Mouse (Mus musculus) cerebellum, adult 18-20 months (tissue): ENCODE measurements around the gene Ebf4.

ENCODE experiments used
- DNase-seq, 2 experiments: peaks; one replicate each; pipeline ENCODE4 v3.0.0; 2021

Ebf4 gene

DNA sequence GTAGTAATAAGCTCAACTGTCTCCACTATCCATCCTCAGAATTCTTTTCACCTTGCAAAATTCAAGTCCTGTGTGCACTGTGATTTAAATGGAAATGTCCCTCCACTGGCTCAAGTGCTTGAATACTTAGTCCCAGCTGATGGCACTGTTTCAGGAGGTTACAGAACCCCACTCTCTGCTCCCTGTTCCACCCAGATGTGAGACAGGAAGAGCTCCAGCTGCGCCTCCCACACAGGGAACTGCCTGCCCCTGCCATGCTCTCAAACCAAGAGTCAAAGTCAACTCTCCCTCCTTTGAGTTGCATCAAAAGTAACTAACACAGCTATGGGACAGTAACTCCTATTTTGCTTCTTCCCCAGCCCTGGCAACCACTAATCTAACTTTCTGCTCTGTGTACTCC is 91.2 kb downstream of the Ebf4 start:
- DNase-seq = no peak

DNA sequence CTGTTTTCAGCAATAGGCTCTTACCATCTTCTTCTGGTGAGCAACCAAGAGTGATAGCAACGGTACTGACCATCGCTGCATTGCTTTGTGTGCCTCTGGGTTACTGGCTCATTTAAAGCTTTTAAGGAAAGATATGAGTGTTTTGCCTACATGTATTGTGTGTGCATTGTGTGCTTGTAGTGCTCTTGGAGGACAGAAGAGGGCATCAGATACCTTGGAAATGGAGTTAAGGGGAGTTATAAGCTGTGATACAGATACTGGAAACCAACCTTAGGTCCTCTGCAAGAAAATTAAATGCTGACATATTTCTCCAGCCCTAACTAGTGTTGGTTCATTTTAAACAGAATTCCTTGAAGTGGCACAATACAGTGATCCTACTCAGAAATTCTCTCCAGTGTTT is 93.8 kb downstream of the Ebf4 start:
- no peak for DNase-seq

DNA sequence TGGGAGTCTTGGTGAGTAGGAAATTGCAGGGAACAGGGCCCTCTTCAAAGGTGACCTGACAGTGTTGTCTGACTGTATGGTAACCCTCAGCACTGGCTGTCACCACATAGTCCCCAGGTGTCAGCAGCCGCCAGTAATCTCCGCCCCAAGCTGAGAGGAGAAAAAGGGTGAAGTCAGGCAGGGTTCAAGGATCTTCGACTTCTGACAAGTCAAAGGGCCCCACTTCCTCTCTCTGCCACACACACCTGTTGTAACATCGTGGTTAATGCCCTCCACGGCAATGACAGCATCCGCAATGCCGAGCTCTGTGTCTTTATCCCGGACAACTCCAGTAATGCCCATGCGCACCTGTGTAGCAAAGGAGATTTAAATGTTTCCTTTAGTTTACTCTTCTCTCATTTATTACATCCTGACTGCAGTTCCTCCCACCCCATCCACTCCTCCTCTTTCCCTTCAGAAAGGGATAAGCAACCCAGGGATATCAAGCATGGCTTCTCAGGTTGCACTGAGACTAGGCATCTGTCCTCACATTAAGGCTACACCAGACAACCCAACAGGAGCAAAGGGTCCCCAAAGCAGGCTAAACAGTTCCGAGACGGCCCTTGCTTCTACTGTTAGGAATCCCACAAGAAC is 96.1 kb downstream of the Ebf4 start:
- DNase-seq = no peak

DNA sequence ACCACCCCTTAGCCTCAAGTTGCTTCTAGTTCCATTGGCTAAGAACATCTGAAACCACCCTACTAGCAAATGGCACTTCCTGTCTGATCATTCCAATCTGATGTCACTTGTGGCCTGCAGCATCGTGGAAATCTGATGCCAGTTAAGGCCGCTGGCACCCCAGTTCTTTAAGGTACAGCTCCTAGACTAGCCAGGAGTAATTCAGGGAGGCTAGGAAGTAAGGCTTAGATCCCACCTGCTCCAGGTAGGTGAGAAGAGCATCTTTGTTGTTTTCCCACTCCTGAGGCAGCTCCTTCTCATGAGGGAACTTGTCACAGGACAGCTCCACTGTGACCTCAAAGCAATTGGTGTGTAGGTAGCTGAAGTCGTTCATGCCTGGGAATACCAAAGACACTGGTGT is 97.9 kb downstream of the Ebf4 start:
- DNase-seq = no peak

DNA sequence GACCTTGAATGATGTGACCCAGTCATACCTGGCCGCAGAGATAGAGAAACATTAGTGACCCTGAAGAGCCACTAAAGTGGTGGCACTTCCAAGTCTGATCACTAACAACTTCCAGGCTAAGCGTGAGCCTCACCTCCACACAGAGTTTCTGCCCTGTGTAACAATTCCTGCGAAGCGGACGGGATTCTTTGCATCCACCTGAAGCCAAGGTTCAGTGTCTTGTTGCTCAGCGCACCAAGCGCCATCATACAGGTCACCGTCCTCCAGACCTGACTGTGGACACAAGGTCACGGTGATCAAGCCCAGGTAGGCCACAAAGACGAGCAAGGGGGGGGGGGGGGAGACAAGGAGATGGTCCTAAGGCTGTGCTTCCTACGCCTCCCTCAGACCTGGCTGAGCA is 100.7 kb downstream of the Ebf4 start:
- no peak for DNase-seq

DNA sequence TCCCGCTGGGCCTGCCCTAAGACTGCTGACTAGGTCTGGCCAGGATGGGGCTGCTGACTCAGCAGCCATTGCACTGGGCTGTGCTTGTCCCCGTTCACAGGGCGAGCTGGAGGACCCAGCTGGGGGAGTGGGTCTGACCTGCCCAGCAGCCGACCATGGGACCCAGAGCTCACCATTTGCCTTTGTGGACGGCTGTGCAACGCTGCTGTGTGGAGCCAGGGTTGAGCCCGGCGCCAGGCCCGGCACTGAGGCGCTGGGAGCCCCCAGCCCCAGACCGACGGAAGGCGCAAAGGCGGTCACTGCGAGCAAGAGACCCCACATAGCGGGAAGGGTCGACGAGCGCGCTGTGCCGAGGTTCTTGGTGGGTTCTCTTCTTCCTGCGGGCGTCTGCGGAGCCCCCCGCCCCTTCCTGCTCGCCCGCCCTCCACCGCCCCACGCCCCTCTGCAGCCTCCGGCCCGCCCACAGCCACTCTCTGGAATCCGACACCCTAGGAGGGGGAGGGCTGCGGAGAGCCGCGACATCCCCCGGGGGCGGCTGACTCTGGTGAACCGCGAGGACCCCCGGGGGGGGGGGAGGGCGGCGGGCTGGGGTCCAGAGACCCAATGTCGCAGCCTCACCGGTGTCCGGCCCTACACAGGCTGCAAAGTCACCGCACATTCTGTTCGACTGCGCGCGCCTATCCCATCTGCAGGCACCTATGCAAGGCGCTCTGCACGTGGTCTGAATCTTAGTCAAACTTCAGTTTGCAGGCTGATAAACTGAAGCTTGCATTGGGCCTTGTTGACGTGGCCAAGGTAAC is 102.4 kb downstream of the Ebf4 start, which contains the start of gene Cpxm1:
Gene Cpxm1, minus strand, starts transcription at position 389 of the 800 bp plus-strand sequence.
- DNase-seq = peak in 1 of 2 experiments; percentile 26

DNA sequence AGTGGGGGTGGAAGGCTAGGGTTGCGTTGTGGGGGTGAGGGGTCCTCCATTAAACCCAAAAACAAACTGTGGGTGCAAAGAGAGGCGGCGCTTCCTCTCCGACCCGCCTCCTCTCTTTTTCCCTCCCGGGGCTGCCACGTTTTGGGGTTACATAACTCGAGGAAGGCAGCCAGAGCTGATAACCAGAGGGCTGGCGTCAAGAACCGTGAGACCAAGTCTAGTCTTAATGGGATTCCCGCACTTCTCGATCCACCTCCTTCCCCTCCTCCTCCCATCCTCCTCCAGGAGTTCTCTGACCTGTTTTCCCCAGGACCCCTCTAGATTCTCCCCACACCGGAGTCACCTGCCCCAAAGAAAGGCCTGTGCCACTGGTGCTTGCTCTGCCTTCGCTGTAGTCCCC is 103.1 kb downstream of the Ebf4 start:
- DNase-seq = peak in 1 of 2 experiments; percentile 16

DNA sequence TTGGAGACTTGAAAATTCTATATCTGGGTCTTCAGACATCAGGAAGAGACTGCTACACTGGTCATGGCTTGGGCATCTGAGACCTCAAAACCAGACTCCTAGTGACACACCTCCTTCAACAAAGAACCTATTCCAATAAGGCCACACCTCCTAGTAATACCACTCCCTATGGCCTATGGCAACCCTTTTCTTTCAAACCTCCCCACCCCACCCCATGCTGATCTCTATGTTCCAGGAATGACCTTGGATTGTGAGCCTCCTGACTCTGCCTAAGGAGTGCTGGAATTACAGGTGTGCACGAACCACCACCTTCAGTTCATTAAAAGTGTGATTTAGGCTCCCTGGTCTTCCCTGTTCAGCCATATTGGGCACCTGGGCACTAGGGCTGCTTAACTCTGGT is 105.1 kb downstream of the Ebf4 start:
- DNase-seq = no peak

DNA sequence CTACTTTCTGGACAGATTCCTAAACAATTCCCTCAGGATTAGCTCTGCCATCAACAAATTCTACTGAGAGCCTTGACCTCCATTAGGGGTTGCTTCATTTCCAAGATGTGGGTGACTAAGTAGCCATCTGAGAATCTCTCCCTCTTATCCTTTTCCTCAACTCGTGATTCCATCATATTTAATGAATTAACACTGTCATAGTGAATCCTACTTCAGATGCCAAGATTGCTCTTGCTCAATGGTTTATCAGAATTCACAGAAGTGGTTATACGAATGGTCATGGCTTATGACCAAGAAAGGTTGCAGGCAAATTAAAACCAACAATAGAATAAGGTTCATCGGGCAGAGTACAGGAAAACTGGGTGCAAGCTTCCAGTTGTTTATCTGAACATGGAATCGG is 106.9 kb downstream of the Ebf4 start:
- no peak for DNase-seq

DNA sequence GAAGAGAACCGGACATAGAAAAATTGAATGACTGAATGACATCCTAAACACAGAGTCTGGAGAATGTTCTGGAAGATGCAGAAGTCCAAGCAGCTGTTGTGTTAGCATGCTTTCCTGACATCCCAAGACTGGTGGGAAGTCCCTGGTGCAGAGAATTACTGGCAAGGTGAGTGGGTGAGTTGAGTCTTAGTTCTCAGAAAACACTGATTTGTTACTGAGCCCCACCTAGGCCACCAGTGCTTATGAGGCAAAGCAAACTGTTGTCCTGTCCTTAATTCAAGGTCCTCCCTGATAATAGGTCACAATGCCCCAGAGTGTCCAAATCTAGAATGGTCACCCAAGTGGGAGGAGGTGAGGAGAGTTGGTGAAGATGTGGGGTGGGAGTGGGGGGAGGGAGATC is 110.0 kb downstream of the Ebf4 start, which contains the start of the genes Gm28372 and 1700020A23Rik:
Gene Gm28372, plus strand, starts transcription at position 301 of the 400 bp plus-strand sequence.
Gene 1700020A23Rik, plus strand, starts transcription at position 321 of the 400 bp plus-strand sequence.
- no peak for DNase-seq

DNA sequence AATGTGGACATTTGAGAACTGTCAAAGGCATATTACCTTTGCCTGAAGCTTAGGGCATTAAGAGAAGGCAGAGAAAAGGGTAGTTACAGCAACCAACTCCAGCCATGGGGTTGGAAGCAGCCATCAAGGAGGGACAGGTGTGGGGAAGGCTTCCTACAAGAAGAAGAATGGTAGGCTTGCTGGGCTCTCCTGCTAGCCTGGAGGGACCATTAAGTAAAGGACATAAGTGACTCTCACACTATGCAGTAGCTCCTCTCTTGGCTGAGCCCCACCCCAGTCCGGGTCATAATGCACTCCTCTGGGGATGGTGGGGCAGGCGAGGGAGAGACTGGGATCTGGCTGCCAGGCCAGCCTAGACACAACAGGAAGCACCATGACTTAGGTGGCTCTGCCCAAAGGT is 111.2 kb downstream of the Ebf4 start, which contains the start of gene Tmem239:
Gene Tmem239, plus strand, starts transcription at position 301 of the 400 bp plus-strand sequence.
- no peak for DNase-seq

DNA sequence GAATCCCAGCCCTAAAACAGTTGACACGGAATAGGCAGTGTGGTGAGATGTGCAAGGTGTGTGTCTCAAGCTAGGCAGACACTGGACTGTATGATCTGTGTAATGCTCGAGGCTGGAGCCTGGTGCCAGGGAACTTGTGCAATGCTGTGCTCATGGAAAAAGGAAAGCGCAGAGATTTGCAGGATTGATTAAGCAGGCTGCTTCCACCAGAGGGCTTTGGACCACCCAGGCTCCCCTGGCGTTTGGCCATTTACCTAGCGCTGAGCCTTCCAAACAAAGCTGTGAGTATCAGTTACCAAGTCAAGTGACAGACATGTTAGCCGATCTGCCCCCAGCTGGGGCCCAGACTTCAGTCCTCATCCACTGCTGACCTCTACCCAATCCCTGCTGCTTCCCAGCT is 113.2 kb downstream of the Ebf4 start:
- DNase-seq = no peak

DNA sequence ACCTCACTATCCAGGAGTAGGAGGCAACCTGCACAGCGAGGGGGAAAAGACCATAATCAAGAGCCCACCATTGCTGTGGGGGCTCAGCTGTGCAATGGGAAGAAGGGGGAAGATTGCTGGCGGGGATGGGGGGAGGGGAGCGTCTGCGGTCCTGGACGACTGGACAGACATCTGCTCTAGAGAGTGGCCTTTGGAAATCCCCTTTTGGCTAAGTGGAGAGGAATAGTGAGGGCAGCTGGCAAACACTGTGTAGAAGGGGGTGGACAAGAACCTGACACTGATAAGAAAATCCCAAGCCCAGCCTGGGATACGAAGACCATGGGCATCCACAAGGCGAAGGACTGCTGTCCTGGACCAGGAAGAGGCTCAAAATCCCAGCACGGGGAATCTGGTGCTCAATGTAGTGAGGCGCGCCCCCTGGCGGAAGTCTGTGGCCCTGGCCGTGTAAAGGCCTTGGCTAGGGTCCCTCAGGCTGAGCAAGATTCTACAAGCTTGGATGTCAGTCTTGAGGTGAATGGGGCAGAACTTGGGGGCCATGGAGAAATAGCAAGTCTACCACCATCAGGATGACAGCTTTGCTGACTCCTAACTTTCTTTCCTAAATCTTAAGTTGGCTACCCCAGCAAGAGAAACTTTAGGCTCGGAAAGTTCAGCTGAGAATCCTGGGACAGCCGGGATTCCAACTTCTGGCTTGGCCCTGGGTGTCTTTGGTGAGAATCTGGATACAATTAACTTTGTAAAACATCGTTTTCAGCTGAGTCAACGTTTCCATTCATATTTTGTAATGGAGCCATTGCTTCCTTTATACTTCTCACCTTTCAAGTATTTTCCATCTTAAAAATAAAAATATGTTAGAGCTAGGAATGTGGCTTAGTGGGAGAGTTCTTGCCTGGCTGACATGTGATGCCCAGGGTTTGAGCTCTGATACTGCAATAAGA is 116.9 kb downstream of the Ebf4 start:
- peak; percentile 85 to 87 for DNase-seq

DNA sequence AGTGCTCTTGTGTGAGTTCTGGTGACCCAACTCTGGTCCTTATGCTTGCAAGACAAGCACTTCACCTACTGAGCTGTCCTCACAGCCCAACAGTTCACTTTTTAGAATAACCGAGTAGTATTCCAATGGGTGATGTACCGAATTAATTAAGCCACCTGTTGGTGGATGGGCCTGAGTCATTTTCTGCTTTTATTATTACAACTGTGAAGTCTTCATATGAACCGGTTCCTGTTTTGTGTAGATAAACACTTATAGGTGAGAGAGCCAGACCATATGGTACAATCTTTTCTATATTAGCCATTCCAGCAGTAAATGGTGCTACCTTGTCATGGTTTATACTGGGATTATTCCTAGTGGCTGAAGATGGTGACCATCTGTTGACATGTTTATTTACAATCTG is 117.8 kb downstream of the Ebf4 start:
- DNase-seq = no peak

DNA sequence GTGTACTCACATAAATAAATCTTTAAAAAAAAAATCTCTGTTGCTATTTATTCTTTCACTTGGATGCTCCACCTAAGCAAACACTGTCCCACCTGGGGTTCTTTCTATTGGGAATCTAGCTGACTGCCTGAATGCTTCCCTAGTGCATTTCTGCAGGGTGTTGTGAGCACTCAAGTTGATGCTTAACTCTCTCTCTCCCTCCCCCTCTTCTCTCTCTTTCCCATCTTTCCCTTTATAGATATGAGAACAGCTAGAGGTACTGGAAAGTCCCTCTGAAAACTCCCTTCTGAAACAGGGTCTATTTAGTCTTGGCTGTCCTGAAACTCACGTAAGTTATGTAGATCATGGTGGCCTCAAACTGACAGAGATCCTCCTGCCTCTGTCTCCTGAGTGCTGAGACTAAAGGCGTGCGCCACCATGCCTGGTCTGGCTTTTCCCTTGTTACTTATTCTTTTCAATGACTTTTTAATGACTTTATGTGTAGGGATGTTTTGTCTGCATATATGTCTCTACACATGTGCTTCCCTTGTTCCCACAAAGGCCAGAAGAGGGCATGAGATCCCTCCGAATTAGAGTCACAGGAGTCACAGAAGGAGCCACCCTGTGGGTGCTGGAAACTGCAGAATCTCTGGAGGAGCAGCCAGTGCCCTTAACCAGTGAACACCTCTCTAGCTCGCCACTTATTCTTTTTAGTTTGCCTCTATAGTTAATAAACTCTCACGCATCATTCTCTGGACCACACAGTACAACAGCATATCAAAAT is 119.3 kb downstream of the Ebf4 start:
- no peak for DNase-seq
